Mouse (Mus musculus): ENCODE measurements at regions not wholly inside any gene's neighbourhood (a gene's known extent, or its start where the extent isn't known, plus 50 kb on each side); places are given as distances from the start of the nearest gene placed in this dataset.

DNA sequence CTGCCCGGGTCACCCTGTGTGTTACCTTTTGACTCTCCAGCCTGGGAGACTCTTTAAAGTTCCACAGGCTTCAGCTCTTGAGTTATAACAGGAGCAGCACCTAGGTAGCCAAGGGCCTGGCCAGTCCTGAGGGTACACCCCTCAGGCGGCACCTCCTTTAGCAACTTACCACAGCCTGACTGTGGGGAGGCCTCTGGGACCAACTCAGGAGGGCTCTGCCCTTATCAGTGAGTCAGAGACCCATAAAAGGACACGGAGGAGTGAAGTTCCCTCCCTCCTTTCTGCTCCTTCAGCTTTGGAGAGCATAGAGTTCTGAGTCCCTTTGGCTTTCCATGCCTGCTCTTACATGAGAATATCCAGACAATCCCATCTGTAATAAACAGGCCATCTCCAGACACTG lies 222.5 kb upstream of the Msx2 start:
- Histone ChIP-seq H3K9ac (no peak overlapping the region), H3K27ac (ENCODE audit: low read depth, low read length) (no peak overlapping the region), H3K27me3 (ENCODE audit: insufficient read depth, low read length) (no peaks in the 10 kb centered on the region), H3K36me3 (ENCODE audit: insufficient read depth) (no peaks in the 10 kb centered on the region), H3K4me3 (ENCODE audit: low read depth, low read length) (no peak overlapping the region), H3K4me1 (ENCODE audit: insufficient read depth) (0 out of 2 replicates have a peak, but pooled peaks cover 6% of the 10 kb centered on the region), H3K4me2 (ENCODE audit: low read depth) (no peak overlapping the region), H3K9me3 (ENCODE audit: low read length) (no peaks in the 10 kb centered on the region)
- no peak for TF ChIP-seq CTCF (IDR thresholded peaks at IDR 0.05; ENCODE audit: low read depth)
- 57% methylated on average over 3 of the region's 3 CpGs for WGBS
- ATAC-seq, result no peak
- DNase-seq, result no peak

DNA sequence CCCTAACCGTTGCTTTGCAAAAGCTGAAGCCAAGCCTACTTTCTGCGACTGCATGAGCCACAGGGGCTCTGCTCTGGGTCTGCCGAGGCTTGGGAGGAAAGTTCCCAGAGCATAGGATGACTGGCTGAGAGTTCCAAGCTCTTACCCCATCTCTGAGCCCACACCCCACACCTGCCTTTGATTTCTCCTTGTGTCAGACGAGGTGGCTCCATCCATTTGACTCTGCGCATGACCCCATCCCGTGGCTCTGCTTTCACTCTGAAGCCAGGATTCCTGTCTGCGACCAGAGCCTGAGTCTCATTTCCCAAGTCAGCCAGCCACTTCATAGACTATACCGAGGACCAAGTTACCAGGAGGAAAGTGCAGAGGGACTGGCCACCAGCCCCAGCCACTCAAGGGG lies 216.1 kb upstream of the Msx2 start:
- Histone ChIP-seq H3K36me3 (ENCODE audit: insufficient read depth) (no peaks in the 10 kb centered on the region), H3K27me3 (ENCODE audit: insufficient read depth, low read length) (no peaks in the 10 kb centered on the region; the same call in none of the 2 replicates), H3K9me3 (ENCODE audit: low read length) (no peaks in the 10 kb centered on the region), H3K4me1 (ENCODE audit: insufficient read depth) (no peaks in the 10 kb centered on the region), H3K4me2 (ENCODE audit: low read depth) (peak overlapping the region; percentile 27; the same call in 1 of the 2 replicates), H3K4me3 (ENCODE audit: low read depth, low read length) (no peak overlapping the region), H3K27ac (ENCODE audit: low read depth, low read length) (no peak overlapping the region), H3K9ac (no peak overlapping the region)
- ATAC-seq (no peak), DNase-seq (no peak)
- TF ChIP-seq CTCF (IDR thresholded peaks at IDR 0.05; ENCODE audit: low read depth), result no peak
- WGBS, result 50% methylated on average over 8 of the region's 8 CpGs

DNA sequence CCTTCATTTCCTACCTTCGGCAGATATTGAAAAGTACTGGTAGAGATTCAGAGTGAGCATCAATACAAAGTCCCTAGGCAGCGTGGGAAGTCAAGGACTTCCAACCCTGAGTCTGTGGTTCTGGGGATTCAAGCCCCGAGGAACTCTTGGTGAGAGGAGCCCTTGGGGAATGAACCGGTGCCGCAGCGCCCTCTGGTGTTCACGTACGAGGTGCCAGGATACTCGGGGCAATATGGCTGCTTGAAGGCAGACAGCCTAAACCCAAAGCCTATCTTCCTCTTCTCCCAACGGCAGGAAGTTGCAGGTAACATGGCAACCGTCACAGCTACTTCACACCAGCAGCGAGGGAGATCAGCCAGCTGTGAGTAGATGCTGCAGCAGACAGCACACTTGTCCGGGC lies 215.6 kb upstream of the Msx2 start:
- ATAC-seq (peak; percentile 85), DNase-seq (peak; percentile 90)
- no peak overlapping the region for H3K27ac ChIP-seq (ENCODE audit: low read depth, low read length)
- H3K4me2 ChIP-seq (ENCODE audit: low read depth), result peak overlapping the region; percentile 27; the same call in 1 of the 2 replicates
- no peaks in the 10 kb centered on the region; the same call in none of the 2 replicates for H3K27me3 ChIP-seq (ENCODE audit: insufficient read depth, low read length)
- H3K9ac ChIP-seq, result no peak overlapping the region
- TF ChIP-seq CTCF (IDR thresholded peaks at IDR 0.05; ENCODE audit: low read depth), result peak; percentile 95
- 11% methylated on average over 13 of the region's 13 CpGs for WGBS
- no peaks in the 10 kb centered on the region for H3K36me3 ChIP-seq (ENCODE audit: insufficient read depth)
- H3K4me1 ChIP-seq (ENCODE audit: insufficient read depth), result no peaks in the 10 kb centered on the region
- H3K9me3 ChIP-seq (ENCODE audit: low read length), result no peaks in the 10 kb centered on the region
- no peak overlapping the region for H3K4me3 ChIP-seq (ENCODE audit: low read depth, low read length)

DNA sequence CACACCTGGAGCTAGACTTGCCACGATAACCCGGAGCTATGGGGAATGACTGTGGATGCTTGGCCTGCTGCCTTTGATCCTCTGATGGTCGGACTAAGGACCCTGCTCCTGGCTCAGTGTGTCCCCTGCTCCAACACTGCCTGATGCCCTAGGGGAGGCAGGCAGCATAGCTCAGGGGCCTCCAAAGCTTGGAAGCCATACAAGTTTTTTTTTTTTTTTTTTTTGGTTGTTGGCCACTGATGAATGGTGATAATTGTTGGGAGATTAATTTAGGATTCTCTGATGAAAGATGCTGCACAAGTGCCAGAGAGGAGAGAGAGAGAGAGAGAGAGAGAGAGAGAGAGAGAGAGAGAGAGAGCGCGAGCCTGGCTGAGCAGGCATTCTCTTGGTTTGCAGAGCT lies 211.6 kb upstream of the Msx2 start:
- H3K4me1 ChIP-seq (ENCODE audit: insufficient read depth), result no peaks in the 10 kb centered on the region
- H3K9me3 ChIP-seq (ENCODE audit: low read length), result no peaks in the 10 kb centered on the region
- no peak overlapping the region for H3K9ac ChIP-seq
- no peak overlapping the region for H3K4me3 ChIP-seq (ENCODE audit: low read depth, low read length)
- WGBS, result 25% methylated on average over 5 of the region's 5 CpGs
- no peaks in the 10 kb centered on the region; the same call in 1 of the 2 replicates for H3K27me3 ChIP-seq (ENCODE audit: insufficient read depth, low read length)
- no peak overlapping the region for H3K27ac ChIP-seq (ENCODE audit: low read depth, low read length)
- DNase-seq (peak; percentile 50), ATAC-seq (peak; percentile 34; the same call in 1 of the 2 replicates)
- no peaks in the 10 kb centered on the region for H3K36me3 ChIP-seq (ENCODE audit: insufficient read depth)
- TF ChIP-seq CTCF (IDR thresholded peaks at IDR 0.05; ENCODE audit: low read depth), result no peak
- no peak overlapping the region for H3K4me2 ChIP-seq (ENCODE audit: low read depth)

DNA sequence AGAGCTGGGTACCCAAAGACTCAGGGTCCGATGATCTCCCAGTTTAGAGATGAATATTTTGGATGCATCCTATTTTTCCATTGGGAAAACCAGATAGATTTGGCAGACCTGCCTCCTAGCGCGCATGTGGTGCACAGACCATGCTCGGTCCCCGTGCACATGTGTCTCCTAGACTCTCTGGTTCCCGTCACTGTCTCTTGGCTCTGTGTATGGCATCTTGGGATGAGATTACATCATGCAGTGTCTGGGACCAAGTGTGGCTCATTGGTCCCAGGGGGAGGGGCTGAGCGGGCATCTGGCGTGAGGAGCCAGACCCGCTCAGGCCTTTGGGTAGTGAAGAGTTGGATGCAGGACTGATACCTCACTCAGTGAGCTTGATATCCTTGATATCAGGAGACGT lies 204.3 kb upstream of the Msx2 start:
- Histone ChIP-seq H3K27ac (ENCODE audit: low read depth, low read length) (no peak overlapping the region), H3K4me2 (ENCODE audit: low read depth) (no peak overlapping the region), H3K36me3 (ENCODE audit: insufficient read depth) (no peaks in the 10 kb centered on the region), H3K9me3 (ENCODE audit: low read length) (no peaks in the 10 kb centered on the region), H3K27me3 (ENCODE audit: insufficient read depth, low read length) (no peaks in the 10 kb centered on the region), H3K4me3 (ENCODE audit: low read depth, low read length) (no peak overlapping the region), H3K9ac (no peak overlapping the region), H3K4me1 (ENCODE audit: insufficient read depth) (no peaks in the 10 kb centered on the region)
- WGBS, result 92% methylated on average over 10 of the region's 10 CpGs
- no peak for ATAC-seq
- no peak for DNase-seq
- TF ChIP-seq CTCF (IDR thresholded peaks at IDR 0.05; ENCODE audit: low read depth), result no peak

DNA sequence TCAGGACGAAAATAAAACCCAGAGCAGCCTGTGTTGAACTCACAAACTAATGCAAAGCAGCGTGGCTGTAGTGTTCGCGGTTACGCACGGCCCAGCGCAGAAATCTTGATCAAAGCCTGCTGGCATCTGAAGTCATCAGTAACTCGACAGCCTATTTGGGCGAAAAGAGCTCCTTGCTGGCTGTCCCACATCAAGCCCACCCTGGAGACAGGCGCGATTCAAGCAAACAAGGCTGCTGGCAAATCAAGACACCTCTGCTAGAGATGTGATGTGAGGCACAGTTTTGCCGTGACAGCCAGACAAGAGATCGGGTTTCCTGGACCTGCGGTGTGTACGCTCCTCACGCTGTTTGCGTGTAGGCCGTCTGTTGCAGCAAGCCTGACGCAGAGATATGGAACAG lies 197.5 kb upstream of the Msx2 start:
- Histone ChIP-seq H3K27ac (ENCODE audit: low read depth, low read length) (no peak overlapping the region), H3K27me3 (ENCODE audit: insufficient read depth, low read length) (no peaks in the 10 kb centered on the region), H3K4me1 (ENCODE audit: insufficient read depth) (no peaks in the 10 kb centered on the region), H3K9ac (no peak overlapping the region), H3K4me2 (ENCODE audit: low read depth) (no peak overlapping the region), H3K9me3 (ENCODE audit: low read length) (no peaks in the 10 kb centered on the region), H3K36me3 (ENCODE audit: insufficient read depth) (no peaks in the 10 kb centered on the region), H3K4me3 (ENCODE audit: low read depth, low read length) (no peak overlapping the region)
- no peak for ATAC-seq
- WGBS, result 78% methylated on average over 19 of the region's 19 CpGs
- DNase-seq, result no peak
- TF ChIP-seq CTCF (IDR thresholded peaks at IDR 0.05; ENCODE audit: low read depth), result no peak

DNA sequence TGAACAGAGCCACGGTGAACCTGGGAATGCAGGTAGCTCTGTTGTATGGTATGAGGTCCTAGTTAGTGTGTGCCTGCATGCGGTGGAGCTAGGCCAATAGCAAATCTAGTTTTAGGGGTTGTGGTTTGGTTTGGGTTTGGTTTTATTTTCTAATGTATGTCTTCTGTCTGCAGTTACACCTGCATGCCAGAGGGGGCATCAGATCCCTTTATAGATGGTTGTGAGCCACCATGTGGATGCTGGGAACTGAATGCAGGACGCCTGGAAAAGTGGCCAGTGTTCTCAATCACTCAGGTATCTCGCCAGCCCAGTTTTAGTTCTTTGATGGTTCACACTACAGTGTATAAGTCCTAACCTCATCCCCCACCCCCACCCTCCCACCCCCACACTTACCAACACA lies 194.6 kb upstream of the Msx2 start:
- ATAC-seq (no peak), DNase-seq (no peak)
- no peak overlapping the region for H3K4me2 ChIP-seq (ENCODE audit: low read depth)
- H3K36me3 ChIP-seq (ENCODE audit: insufficient read depth), result no peaks in the 10 kb centered on the region
- WGBS, result 92% methylated on average over 4 of the region's 4 CpGs
- H3K27ac ChIP-seq (ENCODE audit: low read depth, low read length), result no peak overlapping the region
- no peak for TF ChIP-seq CTCF (IDR thresholded peaks at IDR 0.05; ENCODE audit: low read depth)
- H3K27me3 ChIP-seq (ENCODE audit: insufficient read depth, low read length), result no peaks in the 10 kb centered on the region
- no peaks in the 10 kb centered on the region for H3K9me3 ChIP-seq (ENCODE audit: low read length)
- H3K9ac ChIP-seq, result no peak overlapping the region
- no peaks in the 10 kb centered on the region for H3K4me1 ChIP-seq (ENCODE audit: insufficient read depth)
- H3K4me3 ChIP-seq (ENCODE audit: low read depth, low read length), result no peak overlapping the region

DNA sequence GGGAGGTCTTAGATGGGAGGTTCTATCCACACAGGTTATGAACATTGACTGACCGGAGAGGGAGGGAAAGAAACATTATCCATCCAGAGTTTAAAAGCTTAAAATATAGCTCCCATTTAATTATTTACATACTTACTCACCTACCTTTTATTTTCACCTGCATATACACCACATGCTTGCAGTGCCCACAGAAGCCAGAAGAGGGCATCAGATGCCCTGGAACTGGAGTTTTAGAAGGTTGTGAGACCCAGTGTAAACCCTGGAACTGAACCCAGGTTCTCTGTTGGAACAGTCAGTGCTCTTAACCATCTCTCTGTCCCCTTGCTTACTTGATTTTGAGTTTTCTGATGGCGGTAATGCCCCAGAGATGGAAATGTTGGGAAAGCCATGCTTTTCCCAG lies 192.7 kb upstream of the Msx2 start:
- H3K36me3 ChIP-seq (ENCODE audit: insufficient read depth), result no peaks in the 10 kb centered on the region
- no peak overlapping the region for H3K9ac ChIP-seq
- no peaks in the 10 kb centered on the region for H3K9me3 ChIP-seq (ENCODE audit: low read length)
- ATAC-seq (no peak), DNase-seq (no peak)
- no peak overlapping the region for H3K4me2 ChIP-seq (ENCODE audit: low read depth)
- WGBS, result 98% methylated on average over 2 of the region's 2 CpGs
- no peaks in the 10 kb centered on the region for H3K27me3 ChIP-seq (ENCODE audit: insufficient read depth, low read length)
- no peak overlapping the region for H3K4me3 ChIP-seq (ENCODE audit: low read depth, low read length)
- no peaks in the 10 kb centered on the region for H3K4me1 ChIP-seq (ENCODE audit: insufficient read depth)
- TF ChIP-seq CTCF (IDR thresholded peaks at IDR 0.05; ENCODE audit: low read depth), result no peak
- no peak overlapping the region for H3K27ac ChIP-seq (ENCODE audit: low read depth, low read length)
